Mouse (Mus musculus) intestine, embryonic 14.5 days (tissue): ENCODE measurements around the gene Gldc. TPM values are rescaled to one million over a fixed set of nuclear protein-coding genes. Genes with fewer than 3 reads are reported as not detected.
A peak's percentile ranks its signal among the peaks of the same experiment; 100 is the strongest.

Experiments
- ATAC-seq: fragments of 200-750 bp; cut with Nextera tagmentation; replicated peaks from 2 replicates; pipeline ENCODE4 v1.8.0; 2017; ENCODE audit warnings: low read depth, moderate number of reproducible peaks, moderate TSS enrichment, moderate library complexity; ENCODE audit not compliant: low FRiP score, low TSS enrichment
- DNase-seq: peaks from one replicate; pipeline ENCODE4 v3.0.0-alpha.2; 2018; ENCODE audit warnings: low spot score
- H3K27ac ChIP-seq: fragments of 300-500 bp; sonication (generic); 2 replicates; pipeline ENCODE4 v1.5.1; 2014; ENCODE audit warnings: low read depth, mild to moderate bottlenecking, control low read depth
- H3K27me3 ChIP-seq: fragments of 300-500 bp; sonication (generic); replicated peaks from 2 replicates; pipeline ENCODE4 v1.6.1; 2014; ENCODE audit warnings: low read length, control low read depth; ENCODE audit not compliant: control insufficient read depth, insufficient read depth
- H3K36me3 ChIP-seq: fragments of 300-500 bp; sonication (generic); 2 replicates; pipeline ENCODE4 v1.6.1; 2014; ENCODE audit warnings: low read length, control low read depth; ENCODE audit not compliant: control insufficient read depth, insufficient read depth
- H3K4me1 ChIP-seq: fragments of 300-500 bp; sonication (generic); replicated peaks from 2 replicates; pipeline ENCODE4 v1.6.1; 2014; ENCODE audit warnings: low read length, control low read depth, mixed read lengths; ENCODE audit not compliant: control insufficient read depth, insufficient read depth
- H3K4me2 ChIP-seq: fragments of 300-500 bp; sonication (generic); 2 replicates; pipeline ENCODE4 v1.6.1; 2014; ENCODE audit warnings: low read length
- H3K4me3 ChIP-seq: fragments of 300-500 bp; sonication (generic); 2 replicates; pipeline ENCODE4 v1.5.1; 2014; ENCODE audit warnings: low read depth, low read length, control low read depth, mixed read lengths
- H3K9ac ChIP-seq: fragments of 300-500 bp; sonication (generic); 2 replicates; pipeline ENCODE4 v1.6.1; 2014; ENCODE audit warnings: mild to moderate bottlenecking, low read length
- H3K9me3 ChIP-seq: fragments of 300-500 bp; sonication (generic); 2 replicates; pipeline ENCODE4 v1.6.1; 2016; ENCODE audit warnings: low read length, control low read depth; ENCODE audit not compliant: control insufficient read depth
- WGBS: fragments of 180-500 bp; shearing (Covaris S2); extraction: QIAGEN DNeasy Blood & Tissue Kit; methylation state at CpG from one replicate; pipeline ENCODE4 v1.1.7; 2014; 5-methylcytosine and 5-hydroxymethylcytosine counted together
- polyA plus RNA-seq: library from polyadenylated mRNA; unstranded; fragments of >200 nt; fragmentation: Nextera tagmentation; extraction: Ambion mirVana; gene quantifications from 2 replicates; pipeline ENCODE4 v1.2.1, GENCODE M21; 2014

The Gldc gene
- polyA plus RNA-seq, 1 experiment from 2014 or later = 2.4 TPM

DNA sequence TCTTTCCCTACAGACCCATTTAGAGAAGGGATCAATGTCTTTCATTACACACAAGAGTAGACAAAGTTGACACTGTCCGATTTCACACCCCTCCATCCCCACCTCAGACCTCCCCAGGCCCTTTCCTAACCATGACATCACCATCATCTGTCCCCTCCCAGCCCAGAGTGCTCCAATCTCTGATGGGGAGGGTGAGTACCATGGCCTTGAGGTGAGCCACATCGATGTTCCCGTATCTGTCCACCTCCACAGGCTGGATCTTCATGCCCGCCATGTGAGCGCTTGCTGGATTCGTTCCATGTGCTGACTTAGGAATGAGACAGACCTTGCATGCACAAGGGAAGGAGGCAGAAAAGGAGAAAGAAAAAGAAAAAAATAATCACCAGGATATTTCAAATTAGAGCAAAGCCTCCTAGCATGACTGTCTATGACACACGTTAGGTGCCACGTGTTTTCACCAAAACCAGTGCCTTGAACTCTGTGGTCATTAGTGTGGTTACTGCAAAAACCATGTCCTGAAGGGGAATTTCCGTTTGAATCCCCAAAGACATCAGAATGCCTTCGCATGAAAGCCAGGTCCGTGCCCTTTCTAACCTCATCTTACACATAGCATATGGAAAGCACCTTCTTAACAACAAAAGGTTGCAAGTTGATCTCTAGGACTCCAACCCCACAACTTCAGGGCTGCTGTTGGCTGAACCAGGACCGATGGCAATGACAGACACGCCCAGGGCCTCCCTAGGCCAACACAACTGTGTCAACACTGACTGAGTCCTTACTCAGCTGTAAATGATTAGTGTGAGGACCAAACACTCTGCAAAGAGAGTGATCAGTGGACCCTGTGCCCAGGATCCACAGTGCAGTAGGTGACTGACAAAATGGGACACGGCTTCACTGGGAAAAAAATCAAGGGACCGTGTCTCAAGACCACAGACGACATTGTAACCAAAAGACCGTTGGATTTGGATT, 56.6 kb downstream of the Gldc start:
- no peak overlapping the region for H3K4me2 ChIP-seq
- no peak overlapping the region for H3K4me3 ChIP-seq
- no peak overlapping the region for H3K27ac ChIP-seq
- no peak for DNase-seq
- no peaks in the 10 kb centered on the region for H3K36me3 ChIP-seq
- ATAC-seq = peak; percentile 67; the same call in 1 of the 2 replicates
- no peaks in the 10 kb centered on the region for H3K27me3 ChIP-seq
- peaks cover 5% of the 10 kb centered on the region for H3K4me1 ChIP-seq
- H3K9ac ChIP-seq = no peak overlapping the region
- no peaks in the 10 kb centered on the region for H3K9me3 ChIP-seq
- 81% methylated on average over 17 of the region's 17 CpGs for WGBS

DNA sequence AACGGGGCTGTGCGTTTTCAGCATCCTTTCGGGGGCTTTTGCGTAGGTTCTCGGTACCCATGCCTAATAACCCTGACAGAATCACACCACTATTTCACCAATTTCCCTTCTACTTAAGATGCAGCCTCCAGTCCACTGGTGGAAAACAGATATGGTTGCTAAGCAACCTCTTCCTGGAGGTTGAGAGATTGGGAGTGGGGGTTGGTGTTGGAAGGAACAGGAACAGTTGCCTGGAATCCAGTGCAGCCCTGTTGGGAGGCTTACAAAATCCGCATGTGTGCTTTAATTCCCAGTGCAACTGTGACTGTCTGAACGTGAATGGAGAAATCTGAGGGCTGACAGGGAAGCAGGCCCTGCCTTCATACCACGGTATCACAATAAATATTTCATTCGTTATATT, 57.5 kb downstream of the Gldc start:
- no peak overlapping the region for H3K4me2 ChIP-seq
- H3K9me3 ChIP-seq = no peaks in the 10 kb centered on the region
- H3K9ac ChIP-seq = no peak overlapping the region
- WGBS = 69% methylated on average over 9 of the region's 9 CpGs
- H3K27ac ChIP-seq = no peak overlapping the region
- peaks cover 5% of the 10 kb centered on the region for H3K4me1 ChIP-seq
- DNase-seq (no peak), ATAC-seq (no peak)
- H3K27me3 ChIP-seq = no peaks in the 10 kb centered on the region
- no peaks in the 10 kb centered on the region for H3K36me3 ChIP-seq
- H3K4me3 ChIP-seq = no peak overlapping the region

DNA sequence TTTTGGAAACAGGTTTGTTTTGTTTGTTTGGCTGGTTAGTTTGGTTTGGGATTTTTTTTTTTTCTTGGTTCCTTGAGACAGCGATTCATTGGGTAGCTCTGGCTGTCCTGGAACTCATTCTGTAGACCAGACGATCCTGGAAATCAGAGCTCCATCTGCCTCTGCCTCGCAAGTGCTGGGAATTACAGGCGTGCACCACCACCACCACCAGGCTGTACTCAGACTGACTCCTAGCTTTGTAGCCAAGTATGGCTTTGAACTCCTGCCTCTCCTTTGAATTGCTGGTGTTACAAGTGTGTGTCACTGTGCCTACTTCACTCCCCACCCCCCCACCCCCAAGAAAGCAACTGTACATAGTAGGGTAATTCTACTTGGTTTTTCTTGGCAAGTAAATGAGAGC, 58.0 kb downstream of the Gldc start:
- Histone ChIP-seq H3K4me2 (no peak overlapping the region), H3K9me3 (no peaks in the 10 kb centered on the region), H3K27ac (no peak overlapping the region), H3K4me1 (peaks cover 5% of the 10 kb centered on the region), H3K9ac (no peak overlapping the region), H3K4me3 (no peak overlapping the region), H3K27me3 (no peaks in the 10 kb centered on the region), H3K36me3 (no peaks in the 10 kb centered on the region)
- no peak for DNase-seq
- no peak for ATAC-seq
- WGBS = 67% methylated on average over 4 of the region's 4 CpGs

DNA sequence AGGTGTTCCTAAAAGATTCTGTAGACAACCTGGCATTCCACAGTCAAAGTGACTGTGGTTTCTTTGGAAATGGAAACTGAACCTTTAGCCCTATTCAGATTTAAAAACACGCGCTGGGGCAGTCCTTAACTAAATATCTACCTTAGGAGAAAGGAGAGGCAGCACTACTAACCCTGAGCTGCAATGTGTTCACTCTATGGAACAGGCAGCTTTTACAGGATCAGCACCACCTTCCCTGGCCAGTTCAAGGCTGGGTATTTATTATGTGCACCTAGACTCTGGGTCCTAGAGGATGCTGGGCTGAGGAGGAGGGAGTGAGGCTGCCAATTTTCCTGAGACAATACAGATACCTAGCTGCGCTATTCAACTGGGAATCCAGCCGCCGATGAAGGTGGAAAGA, 59.6 kb downstream of the Gldc start:
- no peak overlapping the region for H3K4me2 ChIP-seq
- no peaks in the 10 kb centered on the region for H3K27me3 ChIP-seq
- no peak overlapping the region for H3K4me3 ChIP-seq
- H3K9me3 ChIP-seq = no peaks in the 10 kb centered on the region
- H3K4me1 ChIP-seq = peaks cover 5% of the 10 kb centered on the region
- H3K36me3 ChIP-seq = no peaks in the 10 kb centered on the region
- no peak for ATAC-seq
- H3K27ac ChIP-seq = no peak overlapping the region
- no peak overlapping the region for H3K9ac ChIP-seq
- no peak for DNase-seq
- 59% methylated on average over 5 of the region's 5 CpGs for WGBS

DNA sequence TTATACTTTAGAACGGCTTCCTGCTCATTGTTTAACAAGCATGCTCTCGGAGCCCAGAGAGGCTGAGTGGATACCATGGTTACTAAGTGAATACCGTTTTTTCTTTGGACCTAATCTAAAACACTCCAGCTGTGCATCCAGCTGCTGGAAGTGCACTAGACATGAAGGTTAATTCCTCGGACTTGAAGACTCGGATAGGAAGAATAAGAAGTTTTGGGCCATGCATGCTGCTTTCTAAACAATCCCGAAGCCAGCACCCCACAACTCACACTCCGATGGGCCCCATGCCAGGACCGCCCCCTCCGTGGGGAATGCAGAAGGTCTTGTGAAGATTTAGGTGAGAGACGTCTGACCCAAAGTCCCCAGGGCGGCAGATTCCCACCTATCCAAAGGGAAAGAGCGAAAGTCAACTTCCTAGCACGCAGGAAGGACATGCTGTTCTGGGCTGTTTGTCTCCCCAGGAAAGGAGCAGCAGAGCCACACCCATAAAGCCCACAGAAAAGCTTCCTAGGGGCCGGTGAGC, 60.2 kb downstream of the Gldc start:
- no peak overlapping the region for H3K27ac ChIP-seq
- H3K4me3 ChIP-seq = no peak overlapping the region
- peaks cover 5% of the 10 kb centered on the region for H3K4me1 ChIP-seq
- ATAC-seq (0 out of 2 replicates have a peak, but pooled peaks have one; percentile 26), DNase-seq (peak; percentile 67)
- H3K27me3 ChIP-seq = no peaks in the 10 kb centered on the region
- no peak overlapping the region for H3K9ac ChIP-seq
- no peaks in the 10 kb centered on the region for H3K36me3 ChIP-seq
- H3K4me2 ChIP-seq = peak overlapping the region; percentile 27
- no peaks in the 10 kb centered on the region for H3K9me3 ChIP-seq
- WGBS = 37% methylated on average over 14 of the region's 14 CpGs

DNA sequence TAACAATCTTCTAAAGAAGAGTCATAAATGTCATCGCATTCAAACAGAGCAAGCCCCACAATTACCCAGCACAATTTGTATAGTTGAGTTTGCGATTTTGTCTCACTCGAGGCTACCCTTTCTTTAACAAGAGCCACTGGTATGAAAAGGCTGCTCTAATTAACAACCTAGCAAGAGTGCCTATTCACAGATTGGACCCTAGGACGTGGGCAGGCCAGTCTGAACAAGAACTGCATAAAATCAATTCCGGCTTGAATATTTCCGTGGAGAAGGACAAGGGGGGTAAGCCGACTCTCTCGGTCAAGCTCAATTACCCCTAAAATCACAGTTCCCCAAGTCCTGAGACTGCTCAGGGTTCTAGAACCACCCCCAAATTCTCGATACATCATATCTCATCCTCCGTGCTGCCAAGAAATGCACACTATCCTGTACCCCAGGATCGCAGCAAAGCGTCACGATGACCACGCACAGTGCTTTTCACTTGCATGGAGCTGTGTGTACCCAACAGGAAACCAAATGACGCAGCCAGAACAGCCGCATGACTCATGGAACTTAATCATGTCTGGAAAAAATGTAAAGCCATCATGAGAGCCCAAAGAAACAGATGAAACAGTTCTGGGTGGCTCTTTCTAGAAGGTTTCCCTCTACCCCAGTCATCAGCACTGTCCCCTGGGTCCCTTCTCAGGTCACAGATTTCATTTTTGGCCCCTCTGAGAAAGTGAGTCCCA, 62.1 kb downstream of the Gldc start:
- 93% methylated on average over 16 of the region's 16 CpGs for WGBS
- DNase-seq = no peak
- H3K4me2 ChIP-seq = no peak overlapping the region
- no peak overlapping the region for H3K9ac ChIP-seq
- no peak overlapping the region for H3K4me3 ChIP-seq
- H3K27ac ChIP-seq = no peak overlapping the region
- no peaks in the 10 kb centered on the region for H3K27me3 ChIP-seq
- H3K9me3 ChIP-seq = no peaks in the 10 kb centered on the region
- ATAC-seq = no peak
- no peaks in the 10 kb centered on the region for H3K36me3 ChIP-seq
- H3K4me1 ChIP-seq = peaks cover 5% of the 10 kb centered on the region

DNA sequence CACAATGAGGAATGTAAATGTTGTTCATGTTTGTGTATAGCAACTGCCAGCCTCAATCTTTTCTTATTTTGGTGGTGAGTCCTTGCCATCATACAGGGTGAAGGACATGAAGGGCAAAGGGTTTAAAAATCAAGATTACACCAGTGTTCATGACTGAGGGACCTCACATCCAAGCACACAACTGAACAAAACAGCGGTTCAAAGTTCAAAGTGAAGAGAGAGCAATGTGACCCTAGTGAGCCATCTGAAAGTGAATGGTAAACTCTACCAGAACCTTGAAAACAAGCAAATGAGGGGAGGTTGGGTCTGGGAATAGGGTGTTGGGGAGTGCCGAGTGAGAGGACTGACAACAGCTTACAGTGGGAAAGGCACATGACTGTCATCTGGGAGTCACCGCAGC, 63.8 kb downstream of the Gldc start:
- no peak overlapping the region for H3K4me2 ChIP-seq
- H3K4me3 ChIP-seq = no peak overlapping the region
- H3K9me3 ChIP-seq = no peaks in the 10 kb centered on the region
- H3K9ac ChIP-seq = no peak overlapping the region
- H3K36me3 ChIP-seq = no peaks in the 10 kb centered on the region
- H3K27me3 ChIP-seq = no peaks in the 10 kb centered on the region
- 94% methylated on average over 3 of the region's 3 CpGs for WGBS
- DNase-seq (no peak), ATAC-seq (no peak)
- H3K27ac ChIP-seq = no peak overlapping the region
- H3K4me1 ChIP-seq = peaks cover 5% of the 10 kb centered on the region; the same call in 1 of the 2 replicates

DNA sequence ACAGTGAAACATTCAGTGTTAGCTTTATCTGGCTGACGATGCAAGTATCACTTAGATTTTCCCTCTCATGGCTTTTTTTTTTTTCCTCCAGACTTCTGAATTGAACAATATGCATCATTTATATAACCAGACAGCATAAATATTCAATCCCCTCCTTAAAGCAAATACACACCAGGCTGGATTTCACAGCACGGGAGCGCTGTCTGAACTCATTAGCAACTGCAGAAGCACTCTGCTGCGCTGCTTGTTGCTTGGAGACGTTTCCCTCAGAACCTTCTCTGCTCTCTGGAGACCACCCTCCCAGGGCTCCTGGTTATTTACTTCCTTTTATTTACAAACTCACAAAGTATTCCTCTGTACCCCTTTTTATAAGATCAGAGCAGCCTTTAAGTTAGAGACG, 66.1 kb downstream of the Gldc start:
- Histone ChIP-seq H3K4me1 (no peaks in the 10 kb centered on the region), H3K9me3 (no peaks in the 10 kb centered on the region), H3K36me3 (no peaks in the 10 kb centered on the region), H3K4me2 (no peak overlapping the region), H3K27me3 (no peaks in the 10 kb centered on the region), H3K9ac (no peak overlapping the region), H3K27ac (no peak overlapping the region), H3K4me3 (no peak overlapping the region)
- 73% methylated on average over 6 of the region's 6 CpGs for WGBS
- DNase-seq = no peak
- no peak for ATAC-seq
